Mouse (Mus musculus) bone marrow, adult 2 months (tissue): ENCODE data around the gene Il1r2.

Experiments used
- CTCF ChIP-seq: fragments of 200-500 bp; IDR thresholded peaks from 2 replicates; pipeline ENCODE4 v1.5.1; 2011; ENCODE audit warnings: low read length, control low read depth; ENCODE audit not compliant: control insufficient read depth, insufficient read depth
- POLR2A ChIP-seq: fragments of 200-500 bp; IDR thresholded peaks from 2 replicates; pipeline ENCODE4 v1.6.1; 2011; ENCODE audit warnings: low read depth, mild to moderate bottlenecking, control low read depth, low read length, borderline replicate concordance; ENCODE audit not compliant: control insufficient read depth

DNA sequence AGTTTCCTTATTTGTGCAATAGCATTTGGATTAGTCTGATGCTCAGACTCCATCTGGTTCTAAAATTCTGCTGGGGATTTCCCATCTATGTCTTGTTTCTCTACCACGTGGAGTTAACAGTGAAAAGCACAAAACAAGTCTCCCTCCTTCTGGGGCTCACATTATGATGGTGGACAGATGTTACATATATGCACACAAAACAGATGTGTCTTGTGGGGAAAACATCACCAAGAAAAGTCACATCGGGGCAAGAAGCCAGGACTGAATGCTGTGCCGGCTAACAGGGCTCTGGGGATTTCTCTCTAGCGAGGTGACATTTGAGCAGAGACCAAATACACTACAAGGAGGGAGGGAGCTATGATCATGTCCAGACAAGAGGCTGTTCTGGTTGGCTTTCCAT is 32.8 kb downstream of the Il1r2 start:
- no peak for TF ChIP-seq CTCF
- no peak for TF ChIP-seq POLR2A
